Mouse (Mus musculus): ENCODE results near the gene Trpc3.
"Not testable (repeated sequence)": the region's sequence is repeated elsewhere in the genome, so short reads cannot be mapped to it uniquely, and the experiment has no call there.

The Trpc3 gene

DNA sequence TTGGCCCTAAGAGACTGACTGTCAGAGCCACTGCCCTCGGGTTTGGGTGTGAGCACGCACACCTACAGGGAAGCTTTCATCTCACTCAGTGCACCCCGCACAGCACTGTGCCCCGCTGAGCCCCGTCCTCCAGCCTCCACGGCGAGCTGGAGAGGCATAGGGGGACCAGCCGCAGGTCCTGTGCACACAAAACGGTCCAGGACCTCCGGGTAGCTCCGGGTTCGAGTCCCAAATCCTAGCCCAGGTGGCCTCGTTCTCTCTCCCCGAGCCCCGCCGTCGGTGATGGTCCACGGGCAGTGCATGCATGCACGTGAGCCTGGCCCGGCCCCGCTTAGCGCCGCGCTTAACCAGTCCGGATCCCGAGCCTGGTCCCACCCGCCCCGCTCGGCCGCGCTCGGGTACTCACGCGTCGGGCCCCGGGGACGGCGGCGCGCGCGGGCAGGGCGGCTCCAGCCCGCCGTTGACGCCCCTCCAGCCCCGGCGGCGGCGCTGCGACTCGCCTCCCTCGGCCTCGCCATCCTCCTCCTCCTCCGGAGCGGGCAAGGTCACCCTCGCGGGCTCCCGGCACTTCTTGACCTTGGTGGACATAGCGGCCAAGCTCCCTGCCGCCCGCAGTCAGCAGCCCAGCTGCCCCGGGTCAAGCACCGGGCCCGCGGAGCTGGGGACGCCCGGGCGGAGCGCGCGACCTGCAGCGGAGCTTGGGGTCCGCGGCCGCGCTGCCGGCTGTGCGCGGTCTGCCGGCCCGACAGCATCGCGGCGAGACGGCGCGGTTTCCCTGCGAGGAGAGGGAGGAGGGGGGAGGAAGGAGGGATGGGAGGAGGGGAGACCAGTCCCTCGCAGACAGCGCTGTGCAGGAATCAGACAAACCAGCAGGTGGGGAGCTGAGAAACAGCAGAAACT, at the start of gene Trpc3:
Gene Trpc3, minus strand, starts transcription at position 776 of the 900 bp plus-strand sequence.
- no peak for DNase-seq (ENCODE audit: low read depth)

DNA sequence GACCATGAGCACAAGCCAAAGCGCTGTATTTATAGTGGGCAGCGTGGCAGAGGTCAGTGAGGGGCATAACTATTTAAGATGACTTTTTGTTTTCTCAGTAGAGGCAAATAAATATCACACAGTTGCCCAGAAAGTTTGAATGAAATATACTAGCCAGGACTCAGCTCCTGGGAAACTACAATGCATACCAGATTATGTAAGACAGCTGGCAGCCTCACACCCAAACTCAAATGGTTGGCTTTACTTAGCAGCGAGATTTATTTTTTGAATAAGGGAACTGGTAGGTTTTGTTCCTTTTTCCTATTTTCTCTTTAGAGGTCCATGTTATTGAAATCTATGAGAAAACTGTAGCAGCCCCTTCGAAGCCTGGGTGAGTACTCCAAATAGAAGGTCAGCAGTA, 48.1 kb upstream of the Trpc3 start:
- peak; percentile 12 for DNase-seq (ENCODE audit: low read depth)

DNA sequence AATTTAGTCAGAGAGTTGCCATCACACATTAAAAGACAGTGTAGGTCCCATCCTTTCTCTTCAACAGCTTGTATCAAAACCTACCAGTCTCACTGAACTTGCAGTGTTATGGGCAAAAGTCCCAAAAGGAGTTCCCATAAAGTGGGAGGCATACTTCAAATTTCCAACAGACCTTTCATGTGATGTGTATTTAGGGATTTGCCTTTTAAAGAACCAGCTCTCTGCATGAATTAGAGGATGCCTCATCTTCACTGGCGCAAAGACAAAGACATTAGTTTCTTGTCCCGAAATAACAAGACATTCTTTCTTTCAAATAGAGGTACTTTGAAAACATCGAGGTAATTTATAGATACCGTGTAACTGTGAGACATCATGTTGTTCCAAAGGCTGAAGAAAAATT, 43.1 kb upstream of the Trpc3 start:
- no peak for DNase-seq (ENCODE audit: low read depth)

DNA sequence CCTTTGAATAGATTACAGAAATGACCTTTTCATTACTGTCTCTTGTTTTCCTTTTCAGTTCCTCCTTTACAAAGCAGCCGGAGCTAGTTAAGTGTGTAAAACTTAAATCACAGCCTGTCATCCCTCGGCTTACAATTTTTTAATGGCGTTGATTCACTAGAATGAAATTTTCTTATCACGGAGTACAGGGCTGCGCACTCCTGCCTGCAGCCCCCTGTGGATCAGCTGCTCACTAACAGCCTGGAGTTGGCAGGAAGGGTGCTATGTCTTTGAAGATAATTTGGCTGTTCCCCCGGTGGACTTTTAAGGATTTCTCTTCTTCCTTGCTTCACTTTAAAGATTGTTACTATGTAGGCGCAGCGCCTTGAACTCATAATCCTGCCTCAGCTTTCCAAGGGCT, 36.6 kb upstream of the Trpc3 start:
- DNase-seq (ENCODE audit: low read depth): no peak

DNA sequence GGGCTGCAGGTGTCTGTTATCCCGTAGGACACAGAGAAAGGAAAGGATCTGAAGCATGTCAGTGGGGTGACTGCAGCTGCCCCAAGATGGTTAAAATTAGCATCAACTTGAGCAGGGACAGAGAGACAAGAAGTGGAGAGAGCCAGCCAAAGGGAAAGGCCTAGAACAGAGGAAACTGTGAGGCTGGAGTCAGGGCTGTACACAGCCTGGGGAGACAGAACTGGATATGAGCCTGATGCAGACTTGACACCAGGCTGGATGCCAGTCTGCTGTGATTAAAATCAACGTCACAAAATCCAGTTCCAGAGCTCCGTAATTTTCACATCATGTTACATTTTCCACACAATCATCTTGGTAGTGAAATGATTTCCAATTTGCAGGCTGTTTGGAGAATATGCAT, 31.9 kb upstream of the Trpc3 start:
- no peak for DNase-seq (ENCODE audit: low read depth)

DNA sequence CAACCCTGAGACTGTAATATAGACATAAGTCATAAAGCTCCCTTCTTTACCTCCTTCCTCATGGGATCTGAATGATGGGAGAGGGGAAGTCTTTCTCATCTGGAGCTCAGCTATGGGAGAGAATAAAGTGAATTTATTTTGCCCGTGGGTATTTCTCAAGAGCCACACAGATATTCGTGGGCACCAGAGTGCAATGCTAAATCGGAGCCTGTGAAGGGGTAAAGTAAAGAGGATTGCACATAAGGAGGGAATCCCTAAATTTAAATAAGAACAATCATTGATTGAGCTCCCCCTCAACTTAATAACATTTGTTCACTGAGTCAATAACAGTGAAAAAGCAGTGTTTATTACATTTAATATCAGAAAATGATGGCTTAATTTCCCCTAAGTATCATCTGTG, 19.6 kb upstream of the Trpc3 start:
- DNase-seq (ENCODE audit: low read depth): no peak

DNA sequence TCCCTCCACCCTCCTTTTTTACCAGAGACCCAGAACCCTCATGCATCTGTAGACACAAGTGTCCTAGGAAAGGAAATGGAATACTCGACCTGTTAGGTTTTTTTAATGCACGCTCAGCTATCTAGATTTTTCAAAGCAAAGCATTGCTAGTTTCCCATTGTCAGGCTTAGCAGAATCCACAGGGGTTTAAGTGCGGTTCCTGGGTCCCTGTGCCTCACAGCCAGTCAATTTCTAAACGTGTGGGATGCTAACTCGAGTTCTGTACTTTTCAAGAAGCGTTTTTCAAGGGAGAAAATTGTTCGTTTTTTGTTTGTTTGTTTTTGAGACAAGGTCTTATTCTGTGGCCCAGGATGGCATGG, 304 bp upstream of the Trpc3 start:
- DNase-seq (ENCODE audit: low read depth): no peak

DNA sequence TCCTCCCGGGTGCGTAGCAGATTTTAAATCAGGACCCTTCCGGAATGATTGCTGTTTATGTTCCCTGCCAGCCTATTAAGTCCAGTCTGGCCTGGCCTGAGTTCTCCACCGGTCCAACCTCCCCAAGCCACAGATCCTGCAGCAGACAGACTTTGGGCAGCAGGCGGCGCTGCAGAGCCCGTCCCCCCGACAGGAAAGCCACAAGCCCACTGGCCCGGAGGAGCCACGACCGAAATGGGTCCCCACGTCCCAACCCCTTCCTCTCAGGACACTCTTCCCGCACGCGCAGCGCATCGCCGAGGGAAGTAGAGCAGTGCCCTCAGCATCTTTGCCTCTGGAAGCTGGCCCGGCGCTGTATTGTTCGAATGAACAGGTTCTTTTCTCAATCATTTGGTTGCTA, 1.1 kb downstream of the Trpc3 start:
- peak; percentile 13 for DNase-seq (ENCODE audit: low read depth)

DNA sequence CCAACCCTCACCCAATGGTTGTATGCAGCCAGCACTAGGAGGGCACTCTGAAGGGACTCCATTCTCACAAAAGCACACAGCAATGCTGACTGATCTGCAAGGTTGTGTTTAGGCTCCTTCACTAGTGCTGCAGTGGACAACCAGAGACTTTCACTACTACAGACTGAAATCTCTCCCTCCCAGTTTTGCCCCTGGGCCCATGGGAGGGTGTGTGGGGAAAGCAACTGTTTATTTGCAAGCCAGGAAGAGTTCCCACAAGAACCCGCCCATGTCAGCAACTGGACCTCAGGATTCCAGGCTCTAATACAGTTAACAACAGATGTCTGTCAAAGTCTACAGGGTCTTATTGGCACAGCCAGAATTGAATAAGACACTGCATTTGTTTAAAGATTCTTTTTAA, 14.1 kb downstream of the Trpc3 start:
- no peak for DNase-seq (ENCODE audit: low read depth)

DNA sequence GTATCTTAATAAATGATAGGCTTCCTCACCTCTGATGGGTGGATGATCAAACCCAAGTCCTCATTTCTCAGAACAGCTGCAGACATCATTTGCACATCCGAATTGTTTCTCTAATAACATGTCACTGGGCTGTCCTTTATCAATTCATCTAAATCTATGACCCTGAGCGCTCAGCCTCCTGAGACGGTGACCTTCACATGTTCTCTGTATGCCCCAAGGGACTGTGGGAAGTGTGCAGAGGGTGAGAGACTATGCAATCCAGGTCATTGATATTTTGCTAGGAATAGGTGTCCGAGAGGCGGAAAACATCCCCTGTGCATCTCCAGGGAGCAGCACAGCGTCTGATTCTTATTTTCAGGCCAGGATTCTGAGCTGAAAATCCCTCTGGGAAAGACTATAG, 22.2 kb downstream of the Trpc3 start:
- no peak for DNase-seq (ENCODE audit: low read depth)

DNA sequence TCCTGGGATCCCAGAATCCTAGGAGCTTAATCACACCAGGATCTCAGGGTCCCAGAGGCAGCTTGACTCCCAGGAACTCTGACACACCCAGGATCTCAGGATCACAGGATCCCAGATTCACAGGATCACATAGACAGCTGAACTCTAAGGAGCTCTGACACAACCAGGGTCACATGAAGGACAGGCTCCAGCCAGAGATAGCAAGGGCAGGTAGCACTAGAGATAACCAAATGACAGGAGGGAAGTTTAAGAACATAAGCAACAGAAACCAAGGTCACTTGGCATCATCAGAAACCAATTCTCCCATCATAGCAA, 44.8 kb downstream of the Trpc3 start:
- DNase-seq (ENCODE audit: low read depth): not testable (repeated sequence)

DNA sequence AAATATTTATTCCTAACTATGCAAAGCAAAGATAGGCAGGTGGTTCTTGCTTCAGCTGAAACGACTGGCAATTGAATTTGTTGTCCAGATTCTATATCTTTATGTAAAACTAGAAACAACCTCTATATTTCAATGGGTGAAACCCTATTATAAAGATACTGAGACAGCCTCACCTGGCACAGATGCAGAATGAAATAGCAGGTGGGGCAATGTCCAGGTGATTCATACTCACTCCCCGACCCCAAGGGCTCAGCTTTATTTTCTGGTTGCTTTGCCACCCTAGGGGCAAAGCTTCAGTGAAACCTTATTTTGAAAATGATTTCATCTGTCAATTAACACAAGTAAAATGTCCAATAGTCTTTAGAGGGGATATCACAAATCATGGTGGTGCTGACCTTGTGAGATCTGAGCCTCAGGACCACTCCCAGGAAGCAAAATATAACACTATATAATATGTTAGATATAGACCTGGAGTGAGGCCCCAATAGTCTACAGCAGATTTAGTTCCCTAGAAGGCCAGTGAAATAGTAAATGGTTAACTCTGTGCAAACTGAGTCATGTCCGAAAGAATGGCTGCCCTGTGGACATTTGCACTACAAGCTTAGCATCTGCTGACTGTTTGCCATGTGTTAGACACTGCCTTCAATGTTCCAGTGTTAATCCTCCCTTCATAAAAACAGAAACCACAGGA, 45.3 kb downstream of the Trpc3 start:
- DNase-seq (ENCODE audit: low read depth): no peak

DNA sequence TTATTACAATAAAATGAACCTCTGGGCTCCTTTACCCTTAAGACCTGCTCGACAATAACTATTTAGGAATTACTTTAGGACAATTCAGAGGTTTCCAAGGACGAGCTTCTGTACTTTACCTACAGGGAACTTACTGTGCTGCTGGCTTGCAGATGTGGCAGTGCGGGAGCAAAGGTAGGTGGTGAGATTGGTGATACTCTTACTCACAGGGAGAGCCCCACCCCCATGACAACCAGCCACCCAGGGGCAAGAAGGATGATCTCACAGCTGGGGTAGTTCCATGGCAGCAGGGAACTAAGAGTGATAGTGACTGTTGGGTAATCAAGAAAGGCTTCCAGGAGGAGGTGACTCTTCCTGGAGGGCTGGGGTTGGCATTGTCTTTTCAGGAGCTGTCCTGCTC, 46.6 kb downstream of the Trpc3 start:
- no peak for DNase-seq (ENCODE audit: low read depth)

DNA sequence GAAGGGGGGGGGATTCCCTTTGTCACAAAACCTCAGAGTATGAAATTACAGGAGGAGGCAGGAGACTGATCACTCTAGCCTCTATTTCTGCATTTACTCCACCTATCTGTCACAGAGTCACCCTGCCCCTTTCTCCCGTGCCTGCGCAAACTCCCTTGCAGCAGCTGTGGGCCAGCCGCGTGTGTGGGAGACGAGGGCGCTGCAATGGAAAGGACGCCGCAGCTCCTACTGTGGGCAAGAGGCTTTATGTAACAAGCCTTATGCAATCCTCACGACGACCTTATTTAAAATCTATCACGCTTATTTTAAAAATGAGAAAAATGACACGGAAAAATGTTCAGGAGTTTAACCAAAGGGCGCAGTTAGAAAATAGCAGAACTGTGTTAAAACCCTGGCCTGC, 47.2 kb downstream of the Trpc3 start:
- no peak for DNase-seq (ENCODE audit: low read depth)

DNA sequence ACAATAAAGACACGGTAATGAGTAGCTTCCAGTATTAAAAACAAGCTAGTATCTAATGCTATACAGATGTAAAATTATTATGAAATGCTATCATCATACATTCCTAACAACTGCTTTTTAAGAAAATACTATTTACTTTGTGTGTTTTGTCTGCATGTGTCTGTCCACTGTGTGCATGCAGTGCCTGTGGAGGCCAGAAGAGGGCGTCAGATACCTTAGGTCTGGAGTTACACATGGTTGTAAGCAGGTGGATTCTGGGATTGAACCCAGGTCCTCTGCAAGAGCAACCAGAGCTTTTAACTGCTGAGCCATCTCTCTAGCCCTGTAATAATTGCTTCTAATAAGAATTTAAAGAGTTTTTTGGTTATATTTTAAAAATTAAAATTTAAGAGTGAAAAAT, 49.2 kb downstream of the Trpc3 start:
- DNase-seq (ENCODE audit: low read depth): no peak

DNA sequence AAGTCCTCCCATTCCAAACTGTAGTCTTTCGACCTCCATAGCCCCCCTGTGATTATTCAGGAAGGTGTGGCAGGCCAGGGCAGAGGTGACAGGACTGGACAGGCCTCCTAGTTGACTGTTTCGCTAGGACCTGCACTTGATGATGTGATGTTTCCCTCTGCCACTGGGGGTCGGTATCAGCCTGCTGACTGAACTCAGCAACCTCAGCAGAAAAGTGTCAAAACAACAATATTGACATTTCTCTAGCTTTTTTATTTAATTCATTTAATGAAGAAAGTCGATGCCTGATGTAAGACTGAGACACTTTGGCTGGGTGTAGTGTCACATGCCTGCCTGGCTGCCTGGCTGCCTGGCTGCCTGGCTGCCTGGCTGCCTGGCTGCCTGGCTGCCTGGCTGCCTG, 54.5 kb downstream of the Trpc3 start:
- peak; percentile 65 for DNase-seq (ENCODE audit: low read depth)

DNA sequence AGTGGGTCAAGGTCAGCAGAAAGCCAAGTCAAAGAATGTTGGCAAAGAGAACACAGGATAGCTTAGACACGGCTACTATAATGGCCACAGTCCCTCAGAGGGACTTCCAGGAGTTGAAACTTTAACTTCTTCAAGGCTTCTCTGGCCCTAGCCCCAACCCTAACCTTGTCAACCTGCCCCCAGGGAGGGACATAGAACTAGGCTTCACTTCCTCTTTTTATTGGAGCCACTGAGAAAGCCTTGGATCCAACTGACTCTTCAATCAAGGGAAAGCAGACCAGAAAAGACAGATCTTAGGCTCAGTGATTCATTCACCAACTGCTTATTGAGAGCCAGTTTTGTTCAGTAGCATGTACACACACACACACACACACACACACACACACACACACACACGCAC, 63.2 kb downstream of the Trpc3 start:
- DNase-seq (ENCODE audit: low read depth): no peak

DNA sequence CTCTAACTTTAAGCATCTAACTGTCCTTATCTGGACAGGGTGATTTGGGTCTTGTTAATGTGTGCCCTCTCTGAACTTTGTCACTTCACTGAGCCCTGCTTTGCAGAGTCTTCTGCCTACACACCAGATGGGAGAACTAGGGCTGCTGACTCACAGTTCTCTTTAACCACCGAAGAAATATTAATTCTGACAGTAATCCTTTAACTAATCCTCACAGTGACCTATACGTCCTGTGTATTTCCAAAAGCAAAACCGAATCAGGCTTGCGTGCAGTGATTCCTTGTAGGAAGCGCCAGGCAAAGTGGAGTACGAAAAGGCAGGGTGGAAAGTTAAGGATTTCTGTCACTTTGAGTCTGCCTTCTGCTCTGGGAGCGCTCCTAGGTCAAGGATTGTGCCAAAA, 71.8 kb downstream of the Trpc3 start:
- no peak for DNase-seq (ENCODE audit: low read depth)

DNA sequence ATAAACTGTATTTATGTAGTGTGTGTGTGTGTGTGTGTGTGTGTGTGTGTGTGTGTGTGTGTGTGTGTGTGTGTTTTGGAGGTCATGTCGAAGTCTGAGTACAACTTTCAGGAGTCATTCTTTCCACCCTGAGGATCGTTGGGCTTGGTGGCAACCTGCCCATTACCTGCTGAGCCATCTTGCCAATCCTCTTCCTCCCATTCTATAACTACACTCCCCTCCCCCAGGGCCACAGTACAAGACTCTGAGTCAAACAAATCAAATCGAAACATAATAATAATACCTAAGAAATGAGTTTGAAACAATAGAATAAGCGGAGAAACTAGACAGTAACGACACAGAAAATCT, 76.1 kb downstream of the Trpc3 start:
- peak; percentile 35 for DNase-seq (ENCODE audit: low read depth)

DNA sequence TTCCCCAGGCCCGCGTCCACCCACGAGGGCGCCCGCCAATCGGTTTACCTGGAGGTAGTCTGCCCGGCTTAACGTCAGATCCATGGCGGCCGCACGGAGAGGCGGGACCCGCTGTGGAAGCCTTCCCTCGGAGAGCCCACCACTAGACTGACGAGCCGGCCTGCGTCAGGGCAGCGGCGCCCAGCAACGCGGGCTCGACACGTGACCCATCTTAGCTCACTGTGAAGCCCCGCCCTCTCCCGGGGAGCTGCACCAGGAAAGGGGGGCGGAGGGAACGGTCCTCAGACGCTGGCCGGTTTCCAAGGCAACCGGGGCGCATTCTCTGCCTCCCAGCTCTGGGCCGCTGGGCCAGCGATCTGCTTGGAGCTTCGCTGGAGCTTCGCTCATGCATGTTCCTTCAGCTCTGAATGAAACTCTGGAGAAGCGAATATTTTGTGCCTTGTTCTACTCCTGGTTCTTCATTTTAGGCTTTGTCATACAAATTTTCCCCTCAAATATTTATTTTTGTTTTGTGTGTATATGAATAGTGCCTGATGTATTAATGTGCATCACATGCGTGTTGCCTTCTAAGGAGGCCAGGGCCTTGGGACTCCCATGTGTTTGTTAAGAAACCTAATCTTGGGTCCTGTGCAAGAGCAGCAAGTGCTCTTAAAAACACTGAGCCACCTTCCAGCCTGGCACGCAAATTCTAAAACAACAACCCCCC, 76.6 kb downstream of the Trpc3 start, which contains the start of gene Bbs7:
Gene Bbs7, minus strand, starts transcription at position 276 of the 706 bp plus-strand sequence.
- peak; percentile 98 for DNase-seq (ENCODE audit: low read depth)

DNA sequence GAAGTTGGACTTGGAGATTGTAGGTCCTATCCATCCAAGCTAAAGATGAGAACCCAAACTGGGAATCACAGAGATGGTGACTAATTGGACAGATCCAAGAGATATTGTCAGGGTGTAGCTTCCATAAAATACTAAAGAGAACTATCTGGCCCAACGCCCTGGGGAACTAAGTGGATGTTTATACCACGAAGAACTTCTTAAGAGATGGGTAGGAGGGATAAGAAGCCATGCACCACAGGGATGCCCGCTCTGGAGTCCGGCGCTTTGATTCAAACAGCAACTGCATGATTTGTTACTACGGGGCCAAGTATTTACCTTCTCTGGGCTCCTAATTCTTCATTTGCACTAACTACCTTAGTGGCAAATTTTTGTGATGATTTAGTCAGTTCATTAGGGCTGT, 77.3 kb downstream of the Trpc3 start:
- peak; percentile 34 for DNase-seq (ENCODE audit: low read depth)

DNA sequence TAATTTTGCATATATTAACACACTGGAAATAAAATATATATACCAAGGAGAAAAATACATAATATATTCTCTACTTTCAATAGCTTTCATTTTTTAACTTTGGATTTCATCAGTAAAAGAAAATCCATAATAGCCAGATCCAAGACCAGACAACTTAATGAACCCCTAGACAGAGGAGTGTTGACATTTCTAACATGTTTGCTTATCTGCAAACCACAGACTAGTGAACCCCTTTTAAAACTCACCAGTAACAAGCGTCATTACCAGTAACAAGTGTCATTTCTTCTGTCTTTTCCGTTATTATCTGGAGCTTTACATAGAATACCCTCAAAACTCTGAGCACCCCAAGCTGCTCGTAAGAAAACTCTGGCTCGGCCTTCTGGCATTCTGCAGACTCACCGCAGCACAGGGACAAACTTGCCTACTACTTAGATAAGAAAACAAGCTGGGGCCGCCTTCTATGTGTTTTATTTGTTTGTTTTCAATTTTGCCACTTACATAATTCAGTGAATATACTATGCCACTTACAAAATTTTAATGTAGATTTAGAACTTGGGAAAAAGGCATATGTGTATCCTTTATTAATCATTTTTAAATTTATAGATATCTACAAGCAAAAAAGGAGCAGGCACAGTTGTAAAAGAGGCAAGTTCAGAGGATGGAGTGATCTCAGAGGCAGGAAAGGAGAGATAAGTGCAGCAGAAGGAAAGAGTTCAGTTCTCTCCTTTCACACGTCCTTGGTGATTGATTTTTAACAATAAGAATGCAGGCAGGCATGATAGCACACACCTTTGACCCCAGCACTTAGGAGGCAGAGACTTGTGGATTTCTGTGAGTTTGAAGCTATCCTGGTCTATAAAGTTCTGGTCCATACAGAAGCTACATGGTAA, 83.8 kb downstream of the Trpc3 start:
- DNase-seq (ENCODE audit: low read depth): no peak

Data from NIH3T3 (cell line).